Mouse (Mus musculus) liver, adult 2 months (tissue): ENCODE results near the gene Tubgcp2. TPM values are rescaled to one million over a fixed set of nuclear protein-coding genes. Genes with fewer than 3 reads are reported as not detected.

Experiments
- DNase-seq: peaks from one replicate; pipeline ENCODE4 v3.0.0-alpha.2; 2011; ENCODE audit warnings: low read depth, low spot score; ENCODE audit errors: extremely low read depth
- H3K27ac ChIP-seq: fragments of 200-500 bp; replicated peaks from 2 replicates; pipeline ENCODE4 v1.5.1; 2012; ENCODE audit warnings: low read depth, mild to moderate bottlenecking, control low read depth, inconsistent platforms, low read length; ENCODE audit not compliant: insufficient read depth
- H3K27me3 ChIP-seq: fragments of 200-500 bp; 2 replicates; pipeline ENCODE4 v1.6.1; 2012; ENCODE audit warnings: mild to moderate bottlenecking, moderate library complexity, low read length, inconsistent platforms; ENCODE audit not compliant: control insufficient read depth, insufficient read depth
- H3K36me3 ChIP-seq: fragments of 200-500 bp; 2 replicates; pipeline ENCODE4 v1.6.1; 2012; ENCODE audit warnings: low read length, inconsistent platforms; ENCODE audit not compliant: control insufficient read depth, insufficient read depth
- H3K4me1 ChIP-seq: fragments of 200-500 bp; 2 replicates; pipeline ENCODE4 v1.6.1; 2011; ENCODE audit warnings: low read length; ENCODE audit not compliant: control insufficient read depth, insufficient read depth
- H3K4me3 ChIP-seq: fragments of 200-500 bp; 2 replicates; pipeline ENCODE4 v1.5.1; 2011; ENCODE audit warnings: low read depth, mild to moderate bottlenecking, control low read depth, low read length, moderate library complexity; ENCODE audit not compliant: insufficient read depth
- H3K79me2 ChIP-seq: fragments of 200-500 bp; 2 replicates; pipeline ENCODE4 v1.6.1; 2012; ENCODE audit warnings: inconsistent platforms, mild to moderate bottlenecking, low read length, moderate library complexity; ENCODE audit not compliant: control insufficient read depth, insufficient read depth
- H3K9ac ChIP-seq: fragments of 200-500 bp; 2 replicates; pipeline ENCODE4 v1.6.1; 2012; ENCODE audit warnings: low read depth, mild to moderate bottlenecking, control low read depth, inconsistent platforms, low read length
- CTCF ChIP-seq: fragments of 200-500 bp; IDR thresholded peaks from 2 replicates; pipeline ENCODE4 v1.5.1; 2011; ENCODE audit warnings: low read depth, low read length, control low read depth
- POLR2A ChIP-seq: fragments of 200-500 bp; IDR thresholded peaks from 2 replicates; pipeline ENCODE4 v1.6.1; 2011; ENCODE audit warnings: low read length, control low read depth; ENCODE audit not compliant: insufficient read depth; ENCODE audit errors: extremely low read depth
- WGBS: fragments of 180-500 bp; shearing (Covaris S2); methylation state at CpG from one replicate; pipeline ENCODE4 v1.1.7; 2018; 5-methylcytosine and 5-hydroxymethylcytosine counted together
- polyA plus RNA-seq: library from polyadenylated mRNA; depleted of rRNA; stranded (reverse); fragments of >200 nt; gene quantifications from 2 replicates; pipeline ENCODE4 v1.2.3, GENCODE M21; 2012
- total RNA-seq: library from RNA; depleted of rRNA; stranded (reverse); fragments of >200 nt; gene quantifications from 2 replicates; pipeline ENCODE4 v1.2.3, GENCODE M21; 2014

Tubgcp2 gene
- total and polyA plus RNA-seq, 2 experiments, result 11.8 to 12.4 TPM

DNA sequence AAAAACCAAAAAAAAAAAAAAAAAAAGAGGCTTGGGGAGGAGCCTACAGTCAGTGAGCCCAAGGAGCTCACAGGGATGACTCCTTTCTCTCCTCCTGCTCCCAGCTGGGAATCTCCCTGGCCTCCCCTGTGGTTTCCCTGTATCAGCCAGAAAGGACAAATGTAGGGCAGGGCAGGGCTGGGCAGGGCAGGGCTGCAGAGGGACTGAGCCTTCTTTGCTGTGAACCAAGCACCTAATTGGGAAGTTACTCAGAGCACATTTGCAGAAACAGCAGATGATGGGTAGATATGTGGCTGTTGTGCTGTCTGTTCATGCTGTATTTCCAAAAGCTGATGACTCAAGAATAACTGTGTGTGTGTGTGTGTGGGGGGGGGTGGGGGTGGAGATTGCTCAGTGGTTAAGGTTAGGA, 63.5 kb downstream of the Tubgcp2 start:
- H3K27ac ChIP-seq, result no peak overlapping the region
- H3K79me2 ChIP-seq, result no peaks in the 10 kb centered on the region

DNA sequence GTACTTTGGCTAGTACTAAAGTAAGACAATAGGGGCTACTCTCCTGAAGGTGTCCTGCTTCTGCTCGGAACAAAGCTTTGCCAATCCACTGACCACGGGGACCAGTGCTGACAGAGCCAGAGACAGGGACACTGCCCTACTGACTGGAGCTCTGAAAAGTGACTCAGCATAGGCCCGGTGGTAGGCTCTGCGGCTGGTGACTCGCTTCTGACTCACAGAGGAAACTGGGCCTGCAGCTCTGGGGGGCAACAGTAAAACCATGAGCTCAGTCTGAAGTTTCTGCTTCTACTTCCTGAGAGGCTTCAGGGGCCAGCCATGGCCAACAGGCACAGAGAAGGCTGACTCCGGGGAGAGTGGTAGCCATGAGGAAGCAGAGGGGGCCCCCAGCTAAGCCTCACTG, 65.0 kb downstream of the Tubgcp2 start:
- no peaks in the 10 kb centered on the region for H3K79me2 ChIP-seq
- TF ChIP-seq CTCF (no peak), POLR2A (no peak)
- no peaks in the 10 kb centered on the region for H3K27me3 ChIP-seq
- H3K9ac ChIP-seq, result no peak overlapping the region
- H3K27ac ChIP-seq, result no peak overlapping the region
- 75% methylated on average over 6 of the region's 6 CpGs for WGBS
- no peaks in the 10 kb centered on the region for H3K4me1 ChIP-seq
- no peak overlapping the region for H3K4me3 ChIP-seq
- DNase-seq, result no peak
- no peaks in the 10 kb centered on the region for H3K36me3 ChIP-seq

More for the DNA sequence above, 63.5 kb downstream of the Tubgcp2 start:
- no peaks in the 10 kb centered on the region for H3K27me3 ChIP-seq
- no peaks in the 10 kb centered on the region for H3K36me3 ChIP-seq
- TF ChIP-seq POLR2A (no peak), CTCF (no peak)
- DNase-seq, result no peak
- H3K9ac ChIP-seq, result no peak overlapping the region
- no peak overlapping the region for H3K4me3 ChIP-seq
- H3K4me1 ChIP-seq, result no peaks in the 10 kb centered on the region

DNA sequence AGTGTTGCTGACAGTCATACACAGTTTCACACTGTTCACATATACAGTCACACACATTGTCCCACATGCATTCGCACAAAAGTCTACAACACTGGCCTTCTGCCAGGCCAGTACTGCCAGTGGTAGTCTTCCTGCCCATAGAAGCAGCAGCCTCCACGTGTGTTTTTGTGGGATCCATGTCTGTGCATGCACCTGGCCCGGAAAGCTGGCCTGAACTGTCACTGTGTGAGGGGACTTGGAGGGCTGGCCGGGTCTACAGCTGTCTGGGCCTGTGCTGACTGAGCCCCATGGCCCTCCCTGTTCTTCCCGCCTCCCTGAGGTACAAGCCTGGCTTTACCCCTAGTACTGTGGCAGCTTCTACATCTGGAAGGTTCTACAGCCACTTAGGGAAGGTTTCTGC, 65.5 kb downstream of the Tubgcp2 start:
- Histone ChIP-seq H3K9ac (no peak overlapping the region), H3K4me1 (no peaks in the 10 kb centered on the region), H3K36me3 (no peaks in the 10 kb centered on the region), H3K27me3 (no peaks in the 10 kb centered on the region), H3K4me3 (no peak overlapping the region), H3K79me2 (no peaks in the 10 kb centered on the region), H3K27ac (no peak overlapping the region)
- no peak for DNase-seq
- no peak for TF ChIP-seq CTCF
- TF ChIP-seq POLR2A, result no peak
- WGBS, result 80% methylated on average over 5 of the region's 5 CpGs

DNA sequence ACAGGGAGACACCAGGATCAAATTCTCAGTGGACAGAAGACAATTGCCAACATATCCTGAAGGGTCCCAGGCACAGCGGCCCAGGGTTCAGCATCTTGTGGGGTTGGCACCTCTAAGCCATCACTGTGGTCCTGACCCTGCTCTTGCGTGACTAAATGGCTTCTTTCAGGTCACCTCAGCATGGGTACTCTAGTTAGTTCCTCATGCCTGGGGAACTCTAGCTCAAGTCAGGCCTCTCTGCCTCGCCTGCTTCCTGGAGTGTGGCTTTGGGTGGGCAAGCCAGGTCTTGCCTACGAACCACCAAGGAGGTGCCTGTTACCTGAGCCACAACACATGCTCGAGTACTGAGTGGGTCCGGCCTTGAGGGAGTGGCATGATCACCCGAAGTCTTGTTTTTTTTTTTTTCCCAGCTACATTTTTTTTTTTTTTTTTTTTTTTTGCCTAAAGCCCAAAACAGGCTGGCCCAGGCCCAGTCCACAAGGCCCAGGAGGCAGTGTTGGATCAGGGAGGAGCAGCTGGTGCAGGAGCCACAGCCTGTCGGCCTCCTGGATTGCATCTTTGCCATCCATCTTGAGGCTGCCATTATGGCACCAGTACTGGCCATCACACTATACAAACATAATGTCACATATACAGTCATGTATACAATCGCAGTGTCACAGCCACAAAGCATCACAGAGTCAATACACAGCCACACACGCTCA, 66.1 kb downstream of the Tubgcp2 start:
- no peak for DNase-seq
- H3K79me2 ChIP-seq, result no peaks in the 10 kb centered on the region
- WGBS, result 88% methylated on average over 10 of the region's 10 CpGs
- no peaks in the 10 kb centered on the region for H3K36me3 ChIP-seq
- H3K9ac ChIP-seq, result no peak overlapping the region
- no peak overlapping the region for H3K27ac ChIP-seq
- H3K4me3 ChIP-seq, result no peak overlapping the region
- no peaks in the 10 kb centered on the region for H3K27me3 ChIP-seq
- no peaks in the 10 kb centered on the region for H3K4me1 ChIP-seq
- TF ChIP-seq POLR2A (no peak), CTCF (no peak)

DNA sequence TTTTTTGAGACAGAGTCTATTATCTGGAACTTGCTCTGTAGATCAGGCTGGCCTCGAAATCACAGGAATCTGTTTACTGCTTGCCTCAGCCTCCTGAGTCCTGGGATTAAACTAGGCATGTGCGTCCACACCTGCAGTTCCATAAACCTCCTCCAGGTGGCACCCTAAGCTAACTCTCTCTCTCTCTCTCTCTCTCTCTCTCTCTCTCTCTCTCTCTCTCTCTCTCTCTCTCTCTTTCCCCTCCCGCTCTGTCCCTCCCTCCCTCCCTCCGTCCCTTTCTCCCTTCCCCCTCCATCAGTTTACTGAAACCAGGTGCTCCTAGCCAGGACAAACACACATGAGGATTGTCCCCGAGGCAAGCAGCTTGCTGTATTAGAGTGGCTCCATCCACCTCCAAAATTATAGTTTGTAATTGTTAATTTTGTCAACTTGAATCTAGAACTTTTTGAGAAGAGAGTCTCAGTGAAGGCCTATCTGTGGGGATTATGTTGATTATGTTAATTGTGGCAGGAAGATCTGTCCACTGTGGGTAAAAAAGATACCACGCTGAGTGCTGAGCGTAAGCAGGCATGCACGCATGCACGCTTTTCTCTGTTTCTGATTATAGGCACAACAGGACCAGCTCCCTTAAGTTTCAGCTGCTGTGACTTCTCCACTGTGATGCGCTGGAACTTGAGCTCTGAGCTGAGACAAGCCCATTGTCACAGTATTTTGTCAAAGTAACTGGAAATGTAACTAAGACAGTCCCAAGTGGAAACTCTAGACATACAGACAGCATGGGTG, 66.9 kb downstream of the Tubgcp2 start:
- 47% methylated on average over 10 of the region's 10 CpGs for WGBS
- peak; percentile 53 for DNase-seq

DNA sequence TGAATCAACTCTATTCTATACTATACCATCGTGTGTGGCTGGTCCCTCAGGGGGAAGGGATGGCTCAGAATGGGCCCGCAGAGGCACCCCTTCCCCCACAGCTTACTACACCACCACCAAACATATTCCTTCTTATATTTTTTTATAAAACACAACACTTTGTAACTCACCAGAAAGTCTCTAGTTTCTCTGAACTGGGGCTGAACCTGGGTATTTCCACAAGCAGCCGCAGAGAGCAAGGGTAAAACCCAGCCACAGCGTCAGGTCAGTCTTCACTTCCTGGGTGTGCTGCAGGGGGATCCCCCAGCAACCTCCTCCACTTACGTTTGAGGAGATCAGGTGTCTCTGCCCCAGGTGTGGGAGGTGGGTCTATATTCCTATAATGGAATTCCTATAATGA, 68.0 kb downstream of the Tubgcp2 start:
- DNase-seq, result no peak
- no peak overlapping the region for H3K9ac ChIP-seq

More for the DNA sequence above, 66.9 kb downstream of the Tubgcp2 start:
- no peaks in the 10 kb centered on the region for H3K27me3 ChIP-seq
- no peak overlapping the region for H3K4me3 ChIP-seq
- TF ChIP-seq POLR2A (no peak), CTCF (peak; percentile 70)
- H3K9ac ChIP-seq, result no peak overlapping the region
- H3K36me3 ChIP-seq, result no peaks in the 10 kb centered on the region
- no peaks in the 10 kb centered on the region for H3K4me1 ChIP-seq
- no peaks in the 10 kb centered on the region for H3K79me2 ChIP-seq
- H3K27ac ChIP-seq, result no peak overlapping the region

More for the DNA sequence above, 68.0 kb downstream of the Tubgcp2 start:
- no peaks in the 10 kb centered on the region for H3K4me1 ChIP-seq
- H3K79me2 ChIP-seq, result no peaks in the 10 kb centered on the region
- no peaks in the 10 kb centered on the region for H3K36me3 ChIP-seq
- H3K27me3 ChIP-seq, result no peaks in the 10 kb centered on the region
- 62% methylated on average over 5 of the region's 5 CpGs for WGBS
- no peak for TF ChIP-seq POLR2A
- TF ChIP-seq CTCF, result no peak
- no peak overlapping the region for H3K4me3 ChIP-seq
- no peak overlapping the region for H3K27ac ChIP-seq
